Mouse (Mus musculus) heart, postnatal 14 days (tissue): ENCODE data around the gene Tril. TPM values are rescaled to one million over a fixed set of nuclear protein-coding genes. Genes with fewer than 3 reads are reported as not detected.

ENCODE experiments used
- DNase-seq, 2 experiments: peaks; one replicate each; pipeline ENCODE4 v3.0.0; 2021 to 2022
- intact Hi-C: fragments of 180-260 bp; cut with DNase I; formaldehyde crosslinking; loops from one replicate; pipeline ENCODE4 v1.15.1; 2025
- total RNA-seq, 2 experiments: library from RNA; stranded (reverse); gene quantifications; 2 replicates each; pipeline ENCODE4 v1.2.3; 2021

Tril gene
- total RNA-seq, 2 experiments from 2014 or later = 9.3 to 9.9 TPM

DNA sequence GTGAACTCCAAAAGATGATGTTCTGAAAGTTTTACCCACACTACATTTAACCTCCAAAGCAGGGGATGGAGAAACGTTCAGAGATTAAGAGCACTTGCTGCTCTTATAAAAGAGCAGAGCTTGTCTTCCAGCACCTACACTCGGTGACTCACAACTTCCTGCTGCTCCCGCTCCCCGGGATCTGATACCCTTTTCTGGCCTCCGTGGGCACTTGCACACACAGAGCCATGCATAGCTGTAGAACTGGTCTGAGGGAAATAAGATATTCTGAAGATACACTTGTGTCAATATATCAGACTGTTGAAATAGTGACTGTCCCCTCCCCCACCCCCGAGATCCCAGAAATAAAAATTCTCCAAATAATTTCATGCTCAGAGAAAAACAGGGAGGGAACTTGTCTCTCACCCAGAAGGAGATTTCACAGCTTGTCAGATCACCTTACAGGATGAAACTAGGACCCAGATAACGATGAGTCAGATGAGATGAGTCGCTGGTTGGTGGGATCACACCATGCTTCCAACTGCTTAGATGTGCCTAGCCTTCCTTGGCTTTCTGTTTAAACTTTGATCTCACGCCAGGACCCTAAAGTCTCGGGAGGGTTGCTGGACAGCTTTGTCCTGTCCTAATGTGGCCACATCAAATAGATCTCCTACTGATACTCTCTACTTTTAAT, 54.3 kb downstream of the Tril start:
- DNase-seq = no peak
- intact Hi-C loops = no loop called here

DNA sequence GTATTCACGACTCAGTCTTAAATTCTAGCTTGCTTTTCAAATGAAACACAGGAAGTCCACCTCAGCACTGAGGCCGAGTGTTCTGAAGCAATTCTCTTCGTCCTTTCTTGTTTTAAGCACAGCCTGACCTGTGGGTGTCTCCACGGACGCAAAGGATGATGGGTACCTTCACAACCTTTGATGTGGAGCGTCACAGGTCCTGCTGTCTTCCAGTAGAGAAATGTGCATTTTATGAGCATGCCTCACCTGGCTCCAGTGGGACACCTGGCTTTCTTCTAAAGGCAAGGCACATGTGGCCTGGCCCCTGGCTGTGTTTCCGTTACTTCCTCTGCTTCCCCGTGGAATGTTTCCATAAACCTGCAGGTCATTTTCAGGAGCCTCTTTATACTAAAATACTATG, 54.9 kb downstream of the Tril start:
- intact Hi-C loops = no loop called here
- no peak for DNase-seq

Other genes starting within 250 kb of the Tril start
- not detected for gene Cpvl, start 157.8 kb upstream of the Tril start, total RNA-seq
- gene Chn2, start 218.7 kb upstream of the Tril start, total RNA-seq = 1 to 10 TPM; 3.7 to 4.3 TPM